Mouse (Mus musculus) left cerebral cortex, postnatal 36 days (tissue): ENCODE measurements around the gene Slc29a1. TPM values are rescaled to one million over a fixed set of nuclear protein-coding genes. Genes with fewer than 3 reads are reported as not detected.

Experiments used
- DNase-seq, 2 experiments: peaks; one replicate each; pipeline ENCODE4 v3.0.0; 2021 to 2022; ENCODE audit warnings: low spot score in 2 of 2, mixed read lengths in 1 of 2
- intact Hi-C: fragments of 180-260 bp; cut with DNase I; formaldehyde crosslinking; loops from one replicate; pipeline ENCODE4 v1.15.1; 2025
- total RNA-seq, 2 experiments: library from RNA; stranded (reverse); gene quantifications; 2 replicates each; pipeline ENCODE4 v1.2.3; 2021

Slc29a1 gene
- total RNA-seq, 2 experiments from 2014 or later, result 17.1 to 23.2 TPM

DNA sequence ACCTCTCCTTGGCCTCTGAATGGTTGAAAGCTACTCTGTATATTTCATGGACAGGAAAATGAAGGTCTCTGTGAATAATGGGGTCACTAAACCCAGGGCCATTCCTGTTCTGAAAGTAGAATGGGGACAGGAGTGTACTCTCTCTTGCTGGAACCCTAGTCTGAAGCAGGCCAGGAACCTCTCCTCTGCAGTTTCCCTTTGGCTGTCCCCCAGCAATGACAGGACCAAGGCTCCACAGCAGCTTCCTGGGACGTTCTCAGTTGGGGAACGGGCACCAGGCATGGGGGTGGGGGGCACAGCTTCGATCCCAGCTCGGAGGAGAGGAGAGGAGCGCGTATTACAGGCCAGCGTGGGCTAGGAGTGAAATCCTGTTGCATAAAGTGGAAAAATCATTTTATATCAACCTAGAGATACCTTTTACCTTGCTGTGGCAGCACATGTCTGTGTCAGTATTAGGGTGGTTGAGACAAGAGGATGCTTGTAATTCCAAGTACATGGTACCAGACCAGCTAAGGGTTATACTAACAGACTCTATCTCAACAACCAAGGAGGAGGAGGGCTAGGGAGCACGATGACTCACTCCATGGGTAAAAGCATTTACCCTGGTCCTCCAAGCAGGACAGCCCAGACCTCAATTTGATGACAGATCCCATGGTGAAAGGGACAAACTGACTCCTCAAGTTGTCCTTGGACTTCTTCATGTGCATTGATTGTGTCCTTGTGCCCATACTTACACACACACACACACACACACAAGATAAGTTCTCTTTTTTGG lies 24.1 kb downstream of the Slc29a1 start:
- no peak for DNase-seq
- intact Hi-C loops, result no loop called here

DNA sequence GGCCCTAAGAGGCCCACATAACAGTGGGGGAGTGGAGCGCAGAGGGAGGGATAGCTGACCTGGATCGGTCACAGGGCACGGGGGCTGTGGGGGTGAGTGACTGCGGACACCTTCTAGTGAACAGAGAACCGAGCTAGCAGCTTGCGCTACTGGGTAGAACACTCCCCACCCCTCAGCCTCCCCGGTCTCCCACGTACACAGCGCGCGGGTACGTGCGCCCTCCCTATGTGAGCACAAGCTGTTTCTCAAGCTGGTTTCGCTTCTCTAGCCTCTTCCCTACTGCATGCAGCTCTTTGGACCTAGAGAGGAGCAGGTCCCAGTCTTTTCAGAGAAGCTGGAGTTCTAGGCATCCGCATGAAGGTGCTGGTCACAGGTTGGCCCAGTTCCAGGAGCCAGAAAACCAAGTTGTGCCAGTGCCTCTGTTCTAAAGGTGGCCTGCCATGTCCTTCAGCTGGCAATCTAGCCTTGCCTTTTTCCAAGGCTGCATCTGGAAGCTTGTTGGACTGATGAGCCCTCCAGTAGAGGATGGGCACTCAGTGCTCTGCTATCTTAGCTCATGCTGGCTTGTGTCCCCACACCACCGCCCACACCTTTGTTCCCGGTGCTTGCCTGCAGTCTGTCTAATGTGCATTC lies 25.2 kb downstream of the Slc29a1 start:
- intact Hi-C loops, result no loop called here
- peak; percentile 86 for DNase-seq

DNA sequence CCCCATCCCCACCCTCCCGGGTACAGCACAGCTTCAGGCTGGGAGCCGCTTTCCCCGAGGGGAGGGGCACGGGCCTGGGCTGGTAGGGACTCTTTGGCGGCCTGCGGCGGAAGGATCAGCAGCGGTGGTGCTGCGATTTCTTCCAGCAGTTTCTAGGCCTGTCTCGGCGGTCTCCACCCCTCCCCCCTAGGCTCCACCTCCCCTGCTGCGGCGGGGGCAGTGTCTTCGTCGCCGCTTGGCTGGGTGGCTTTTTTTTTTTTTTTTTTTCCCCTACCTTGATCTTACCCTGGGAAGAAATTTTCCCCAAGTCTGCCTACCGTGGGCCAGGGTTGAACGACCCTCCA lies 25.7 kb downstream of the Slc29a1 start:
- intact Hi-C loops, result no loop called here
- peak; percentile 96 to 97 for DNase-seq

DNA sequence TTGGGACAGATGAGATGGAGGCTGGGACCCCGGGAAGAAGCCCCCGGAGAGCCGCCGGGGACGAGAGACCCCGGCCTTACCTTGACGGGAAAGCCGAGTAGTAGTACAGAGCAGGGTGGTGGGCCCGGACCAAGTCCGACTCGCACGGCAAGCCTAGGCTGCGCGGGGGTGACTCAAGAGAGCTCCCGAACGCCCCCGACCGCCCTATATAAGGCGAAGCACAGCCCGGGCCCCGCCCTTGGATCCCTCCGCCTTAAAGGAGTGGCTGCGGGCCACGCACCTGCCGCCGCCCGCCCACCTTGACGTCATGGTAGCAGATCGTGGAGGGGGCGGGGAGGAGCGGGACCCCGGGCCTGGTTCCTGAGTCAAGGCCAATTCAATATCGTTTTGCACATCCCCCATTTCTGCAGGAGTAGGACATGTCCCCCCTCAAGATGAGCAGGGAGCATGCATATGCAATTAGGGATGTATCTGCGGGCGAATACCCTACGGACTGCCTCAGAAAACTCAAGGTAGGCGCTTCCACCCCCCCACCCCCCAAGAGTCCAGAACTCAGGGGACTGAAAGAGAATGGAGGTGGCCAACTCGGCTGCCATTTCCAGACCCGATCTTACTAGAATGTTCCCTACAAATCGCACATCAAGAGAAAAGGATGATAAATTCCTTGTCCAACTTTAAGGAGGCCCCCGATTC lies 26.2 kb downstream of the Slc29a1 start, which contains the start of gene Hsp90ab1:
Gene Hsp90ab1, minus strand, starts transcription at position 185 of the 693 bp plus-strand sequence.
- DNase-seq, result peak; percentile 99
- intact Hi-C loops, result no loop called here

DNA sequence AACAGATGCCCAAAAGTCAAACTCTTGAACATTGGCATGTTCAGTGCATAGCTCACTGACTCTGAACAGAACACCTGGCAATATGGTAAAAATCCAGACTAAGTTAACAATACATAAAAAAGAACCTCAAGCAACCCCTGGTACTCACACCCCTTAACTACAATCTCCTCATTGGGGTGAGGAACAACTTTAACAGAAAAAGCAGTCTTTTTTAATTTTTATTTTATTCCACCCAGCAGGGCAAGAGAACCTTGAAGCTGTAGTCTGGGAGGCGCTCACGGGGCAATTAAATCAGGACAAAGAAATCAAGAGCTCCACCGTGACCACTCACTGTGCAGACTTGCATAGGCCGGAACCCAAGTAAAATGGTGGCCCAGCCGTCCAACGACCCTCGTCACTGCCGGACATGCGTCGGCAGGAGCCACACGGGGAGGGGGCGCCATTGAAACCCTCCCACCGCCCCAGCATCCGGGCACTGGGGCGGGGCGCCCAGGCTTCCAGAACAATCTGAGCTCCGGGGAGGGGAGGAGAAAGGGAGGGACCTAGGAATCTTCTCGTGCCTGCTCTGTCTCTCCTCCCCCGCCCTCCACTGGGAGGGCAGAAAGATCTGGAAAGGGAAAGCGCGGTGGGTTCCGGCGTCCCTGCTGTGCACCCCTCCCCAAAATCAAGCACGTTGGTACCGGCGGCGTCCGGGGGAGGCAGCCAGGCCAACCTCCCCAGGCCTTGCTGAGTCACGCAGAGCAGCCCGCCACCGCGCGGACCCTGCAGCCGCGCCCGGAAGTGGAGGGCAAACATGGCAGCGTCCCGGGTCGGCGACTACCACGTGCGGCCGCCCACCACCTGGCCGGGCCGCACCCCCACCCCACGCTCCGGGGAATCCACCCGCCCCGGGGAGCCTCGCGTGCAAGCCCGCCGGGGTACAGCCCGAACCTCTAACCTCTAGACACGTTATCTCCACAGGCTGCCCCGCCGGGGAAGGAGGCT lies 27.0 kb downstream of the Slc29a1 start:
- intact Hi-C loops, result no loop called here
- DNase-seq, result peak; percentile 78 to 84

DNA sequence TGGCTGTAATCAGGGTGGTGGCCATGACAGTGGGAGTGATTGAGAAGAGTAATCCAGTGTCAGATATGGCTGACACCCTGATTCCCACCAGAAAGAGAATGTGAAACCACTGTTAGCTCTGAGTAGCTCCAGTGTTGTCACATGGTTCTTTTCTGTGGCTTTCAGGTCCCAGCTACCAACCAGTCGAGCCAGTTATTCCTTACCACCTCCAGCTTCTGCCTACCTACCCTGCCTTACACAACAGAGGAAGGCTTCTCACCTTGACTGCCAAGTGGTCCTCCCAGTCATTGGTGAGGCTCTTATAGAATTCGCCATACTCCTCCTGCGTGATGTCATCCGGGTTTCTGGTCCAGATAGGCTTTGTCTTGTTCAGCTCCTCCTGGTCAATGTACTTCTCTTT lies 29.4 kb downstream of the Slc29a1 start:
- no peak for DNase-seq
- intact Hi-C loops, result no loop called here

DNA sequence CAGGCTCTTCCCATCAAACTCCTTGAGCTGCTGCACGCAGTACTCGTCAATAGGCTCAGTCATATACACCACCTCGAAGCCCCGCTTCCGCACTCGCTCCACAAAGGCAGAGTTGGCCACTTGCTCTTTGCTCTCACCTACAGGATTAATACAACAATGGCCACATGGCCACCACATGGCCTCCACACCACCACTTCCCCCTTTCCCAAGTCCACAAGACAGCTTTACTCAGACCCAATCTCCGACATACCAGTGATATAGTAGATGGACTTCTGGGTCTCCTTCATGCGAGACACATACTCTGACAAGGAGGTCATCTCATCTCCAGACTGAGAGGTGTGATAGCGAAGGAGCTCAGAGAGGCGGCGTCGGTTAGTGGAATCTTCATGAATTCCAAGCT lies 30.4 kb downstream of the Slc29a1 start:
- no peak for DNase-seq
- intact Hi-C loops, result no loop called here

DNA sequence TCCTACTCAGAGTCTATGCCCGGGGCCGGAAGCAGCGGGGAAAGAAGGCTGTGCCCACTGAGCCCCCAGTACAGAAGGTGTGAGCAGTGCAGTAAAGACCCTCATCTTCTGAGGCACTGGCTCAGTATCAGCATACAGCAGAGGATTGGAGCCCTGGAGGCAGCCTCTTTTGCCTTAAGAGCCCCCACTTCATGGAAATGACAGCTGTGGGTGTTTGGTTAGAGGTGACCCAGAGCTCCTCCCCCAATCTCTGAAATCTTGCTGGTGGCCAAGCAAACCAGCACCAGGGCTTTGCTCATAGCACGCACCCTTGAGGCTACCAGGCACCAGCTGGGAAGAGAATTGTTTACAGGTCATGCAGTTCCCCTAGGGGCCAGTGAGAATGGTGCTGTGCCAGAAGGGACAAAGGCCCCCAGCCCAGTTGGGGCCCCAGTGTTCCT lies 32.2 kb downstream of the Slc29a1 start:
- intact Hi-C loops, result no loop called here
- no peak for DNase-seq

DNA sequence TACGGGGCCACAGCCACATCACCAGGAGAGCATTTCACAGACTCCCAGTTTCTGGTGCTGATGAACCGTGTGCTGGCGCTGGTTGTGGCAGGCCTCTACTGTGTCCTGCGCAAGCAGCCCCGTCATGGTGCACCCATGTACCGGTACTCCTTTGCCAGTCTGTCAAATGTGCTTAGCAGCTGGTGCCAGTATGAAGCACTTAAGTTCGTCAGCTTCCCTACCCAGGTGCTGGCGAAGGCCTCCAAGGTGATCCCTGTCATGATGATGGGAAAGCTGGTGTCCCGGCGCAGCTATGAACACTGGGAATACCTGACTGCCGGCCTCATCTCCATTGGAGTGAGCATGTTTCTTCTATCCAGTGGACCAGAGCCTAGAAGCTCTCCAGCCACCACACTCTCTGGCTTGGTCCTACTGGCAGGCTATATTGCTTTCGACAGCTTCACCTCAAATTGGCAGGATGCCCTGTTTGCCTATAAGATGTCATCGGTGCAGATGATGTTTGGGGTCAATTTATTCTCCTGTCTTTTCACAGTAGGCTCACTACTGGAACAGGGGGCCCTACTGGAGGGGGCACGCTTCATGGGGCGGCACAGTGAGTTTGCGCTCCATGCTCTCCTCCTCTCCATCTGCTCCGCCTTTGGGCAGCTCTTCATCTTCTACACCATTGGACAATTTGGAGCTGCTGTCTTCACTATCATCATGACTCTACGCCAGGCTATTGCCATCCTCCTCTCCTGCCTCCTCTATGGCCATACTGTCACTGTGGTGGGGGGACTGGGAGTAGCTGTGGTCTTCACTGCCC lies 32.8 kb downstream of the Slc29a1 start:
- intact Hi-C loops, result no loop called here
- peak; percentile 23 to 26 for DNase-seq

DNA sequence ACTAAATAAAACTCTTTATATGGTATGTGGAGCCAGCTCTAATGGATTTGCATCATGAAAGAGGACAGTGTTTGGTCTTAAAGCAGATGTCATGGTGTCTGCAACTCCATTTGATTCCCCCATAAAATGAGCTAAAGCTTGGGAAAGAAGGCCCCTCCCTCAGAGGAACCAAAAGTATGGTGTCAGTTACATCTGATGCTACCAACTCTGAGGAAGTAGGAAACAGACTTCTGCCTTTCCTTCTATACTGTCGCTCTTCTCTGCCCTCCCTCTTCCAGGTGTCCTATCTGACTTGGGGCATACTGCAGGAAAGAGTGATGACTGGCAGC lies 33.4 kb downstream of the Slc29a1 start:
- intact Hi-C loops, result no loop called here
- no peak for DNase-seq

DNA sequence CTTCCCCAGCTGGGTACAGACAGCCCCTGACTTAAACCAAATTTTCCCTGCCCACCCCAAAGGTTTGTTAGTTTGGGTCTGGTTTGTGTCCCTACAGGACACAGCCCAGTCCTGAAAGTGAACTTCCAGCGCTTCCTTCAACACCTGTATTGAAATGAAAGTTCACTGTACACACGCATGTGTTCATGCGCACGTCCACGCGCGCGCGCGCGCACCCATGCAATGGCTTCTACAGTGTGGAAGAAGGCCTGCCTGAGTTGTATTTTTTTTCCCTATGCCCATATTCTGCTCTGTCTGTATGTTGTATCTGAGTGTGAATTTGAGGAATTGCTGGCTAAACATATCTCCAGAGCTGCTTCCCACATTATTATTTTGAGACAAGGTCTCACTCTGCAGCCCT lies 34.3 kb downstream of the Slc29a1 start:
- no peak for DNase-seq
- intact Hi-C loops, result no loop called here

DNA sequence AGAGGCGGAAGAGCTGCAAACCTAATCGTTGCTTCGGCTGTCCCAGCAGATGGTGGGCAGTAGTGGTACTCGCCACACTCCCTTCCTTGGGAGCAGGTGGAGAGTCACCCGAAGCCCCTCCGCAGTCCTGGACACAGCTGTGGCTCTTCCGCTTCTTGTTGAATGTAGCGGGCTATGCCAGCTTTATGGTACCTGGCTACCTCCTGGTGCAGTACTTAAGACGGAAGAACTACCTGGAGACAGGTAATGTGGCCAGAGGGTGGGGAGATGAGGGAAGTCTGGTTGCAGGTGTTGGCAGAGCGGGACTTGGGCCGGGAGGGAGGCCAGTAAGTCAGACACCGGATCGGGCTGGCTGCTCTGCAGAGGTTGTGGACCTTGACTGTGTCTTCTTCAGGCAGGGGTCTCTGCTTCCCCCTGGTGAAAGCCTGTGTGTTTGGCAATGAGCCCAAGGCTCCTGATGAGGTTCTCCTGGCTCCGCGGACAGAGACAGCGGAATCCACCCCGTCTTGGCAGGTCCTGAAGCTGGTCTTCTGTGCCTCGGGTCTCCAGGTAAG lies 34.8 kb downstream of the Slc29a1 start:
- intact Hi-C loops, result no loop called here
- DNase-seq, result no peak

DNA sequence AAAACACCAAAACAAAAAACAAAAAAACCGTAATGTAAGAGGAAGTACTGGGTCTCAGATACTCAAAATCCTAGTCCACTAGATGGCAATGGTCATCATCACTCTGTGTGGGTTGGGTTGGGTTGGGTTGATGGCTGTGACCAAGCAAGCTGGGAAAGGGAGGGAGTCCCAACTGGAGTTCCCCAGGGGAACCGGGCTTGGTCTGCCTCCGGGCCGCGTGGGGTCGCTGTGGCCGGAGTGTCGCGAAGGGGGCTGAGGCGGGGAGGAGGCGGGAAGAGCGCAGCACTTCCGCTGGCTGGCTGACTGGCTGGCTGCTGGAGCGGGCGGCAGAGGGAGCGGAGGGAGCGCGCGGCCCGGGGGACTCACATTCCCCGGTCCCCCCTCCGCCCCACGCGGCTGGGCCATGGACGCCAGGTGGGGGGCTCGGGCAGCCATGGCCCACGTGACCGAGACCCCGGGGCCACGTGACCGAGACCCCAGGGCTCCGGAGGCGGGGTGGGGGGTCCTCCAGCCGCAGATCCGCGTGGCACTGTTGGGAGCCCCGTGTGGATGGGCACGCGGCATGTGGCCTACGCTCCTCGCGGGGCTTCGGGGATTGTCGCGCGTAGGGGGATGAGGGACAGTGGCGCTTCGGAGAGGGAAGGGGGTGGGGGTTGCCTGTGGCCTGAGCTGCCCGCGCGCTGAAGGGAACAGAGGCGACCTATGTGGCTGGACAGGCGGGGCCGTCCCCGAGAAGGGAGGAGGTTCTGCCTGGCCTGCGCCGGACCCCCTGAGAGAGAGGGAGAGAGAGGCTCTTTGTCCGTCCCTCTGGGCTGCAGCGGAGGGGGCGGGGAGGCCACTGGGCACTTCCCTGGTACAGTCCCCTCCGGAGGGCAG lies 35.5 kb downstream of the Slc29a1 start, which contains the start of gene Slc35b2:
Gene Slc35b2, plus strand, starts transcription at position 220 of the 876 bp plus-strand sequence.
- intact Hi-C loops, result no loop called here
- DNase-seq, result peak; percentile 90 to 91

DNA sequence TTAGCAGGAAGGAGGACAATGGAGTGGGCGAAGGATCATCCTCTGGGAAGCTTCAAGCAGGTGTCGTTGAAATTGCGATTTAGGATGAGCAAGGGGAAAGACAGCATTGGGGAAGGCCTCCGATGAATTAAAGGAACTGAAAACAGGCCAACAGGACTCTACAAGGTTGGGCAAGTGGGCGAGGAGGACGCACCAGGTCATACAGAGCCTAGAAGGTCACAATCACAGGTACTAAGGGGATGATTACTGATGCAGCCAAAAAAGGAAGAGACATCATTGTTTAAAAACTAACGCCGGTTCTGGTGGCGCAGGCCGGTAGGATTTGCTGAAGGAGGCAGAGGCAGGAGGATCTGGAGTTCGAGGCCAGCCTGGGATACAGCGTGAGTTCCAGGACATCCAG lies 36.2 kb downstream of the Slc29a1 start:
- DNase-seq, result no peak
- intact Hi-C loops, result no loop called here

DNA sequence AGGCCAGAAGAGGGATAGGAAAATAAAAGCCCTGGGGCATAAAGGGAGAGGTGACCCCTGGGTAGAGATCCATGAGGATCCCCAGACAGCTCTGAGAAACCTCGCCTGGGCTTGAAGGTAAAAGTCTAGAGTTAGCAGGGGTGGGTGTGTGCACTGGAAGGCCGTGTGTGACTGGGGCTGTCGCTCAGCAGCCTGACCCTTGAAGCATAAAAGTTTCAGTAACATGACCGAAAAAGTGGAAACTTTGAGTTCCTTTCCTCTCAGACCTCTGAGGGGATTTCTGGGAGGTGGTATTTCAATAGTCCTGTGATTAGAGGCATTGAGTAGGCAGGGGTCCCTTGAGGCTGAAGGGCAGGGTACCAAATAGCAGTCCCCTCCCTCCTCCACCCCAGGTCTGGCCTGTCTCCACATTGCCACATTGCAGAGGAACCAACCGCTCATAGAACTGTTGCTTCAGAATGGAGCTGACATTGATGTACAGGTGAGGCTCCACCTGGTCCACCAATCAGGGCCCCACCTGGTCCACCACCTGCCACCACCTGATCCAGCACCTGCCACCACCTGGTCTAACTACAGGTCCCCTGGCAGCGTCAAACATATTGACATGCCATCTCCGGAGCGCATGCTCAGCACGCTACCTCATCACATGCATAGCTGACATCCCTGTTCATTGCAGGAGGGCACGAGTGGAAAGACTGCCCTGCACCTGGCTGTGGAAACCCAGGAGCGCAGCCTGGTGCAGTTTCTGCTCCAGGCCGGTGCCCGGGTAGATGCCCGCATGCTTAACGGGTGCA lies 39.5 kb downstream of the Slc29a1 start:
- DNase-seq, result no peak
- intact Hi-C loops, result no loop called here

DNA sequence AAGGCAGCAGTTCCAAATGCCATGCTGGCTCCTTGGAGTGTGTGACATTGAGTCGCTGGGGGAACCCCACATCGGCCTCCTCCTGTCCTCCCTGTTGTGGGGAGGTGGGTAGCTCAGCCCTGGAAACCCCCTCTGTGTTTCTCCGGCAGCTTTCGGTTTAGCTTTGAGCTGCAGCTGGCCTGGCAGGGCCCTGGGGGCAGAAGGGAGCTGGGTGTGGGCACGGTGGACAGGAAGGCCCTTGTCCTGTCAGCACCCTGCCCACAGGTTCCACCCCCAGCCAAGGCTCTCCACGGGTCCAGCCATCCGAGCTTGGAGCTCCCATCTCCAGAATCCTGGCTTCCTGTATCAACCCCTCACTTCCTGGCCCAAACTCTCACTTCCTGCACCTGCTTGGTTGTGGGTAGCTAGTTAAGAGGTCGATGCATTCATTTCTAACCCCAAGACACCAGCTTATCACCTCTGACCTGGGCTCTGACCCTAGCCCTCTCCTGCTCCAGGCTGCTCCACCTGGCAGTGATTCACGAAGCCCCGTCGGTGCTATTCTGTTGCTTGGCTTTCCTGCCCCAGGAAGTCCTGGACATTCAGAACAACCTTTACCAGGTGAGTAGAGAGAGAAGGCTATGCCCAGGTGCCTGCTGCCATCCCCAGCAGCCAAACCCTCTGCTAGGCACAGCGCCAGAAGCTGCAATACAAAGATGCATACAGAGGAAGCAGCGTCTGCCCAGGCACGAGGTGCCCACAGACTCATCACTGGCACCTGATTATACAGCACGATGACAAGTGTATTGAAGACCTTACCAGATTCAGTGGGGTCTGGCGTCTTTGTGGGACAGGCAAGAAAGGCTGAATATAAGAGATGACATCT lies 41.2 kb downstream of the Slc29a1 start:
- intact Hi-C loops, result no loop called here
- no peak for DNase-seq
